16 mouse cellular contexts compared by ENCODE assay signal in genomic region chr4:10285562-10285961, GRCm38 (mm10).
DNase-seq lines count a peak whose midpoint lies in the region; ATAC-seq and TF ChIP-seq lines count a peak whose summit lies in the region.
"Had no signal": no experiment of that assay in that cellular context is flagged by ENCODE, and none has a peak within 500 bp of the region (broad histone marks: within the 10 kb centered on the region; RNA-seq: fewer than 3 reads in every experiment).

No protein-coding gene starts in this region.

- peak; percentile 52; the same call in 1 of the 2 replicates for ATAC-seq in kidney, embryonic 14.5 days (ENCODE audit: low FRiP score, low TSS enrichment)
- 0 out of 2 replicates have a peak, but pooled peaks have one; percentile 38 for ATAC-seq in midbrain, postnatal 0 days (ENCODE audit: low FRiP score)
- ATAC-seq in midbrain, embryonic 11.5 days (ENCODE audit: low FRiP score): no peak
- ATAC-seq in limb, embryonic 14.5 days (ENCODE audit: low FRiP score, low read depth): peak; percentile 30; the same call in 1 of the 2 replicates
- ATAC-seq: CD4-positive, CD25-positive, alpha-beta regulatory T cell, adult 4 months; intestine, embryonic 16.5 days; midbrain, embryonic 15.5 days had no signal

- H3K4me3 ChIP-seq in kidney, embryonic 14.5 days (ENCODE audit: low read length): no peak overlapping the region
- no peak overlapping the region for H3K4me3 ChIP-seq in midbrain, postnatal 0 days (ENCODE audit: low read depth, low read length)
- H3K4me3 ChIP-seq in midbrain, embryonic 11.5 days (ENCODE audit: low read depth, low read length): no peak overlapping the region
- H3K4me3 ChIP-seq in limb, embryonic 14.5 days (replicated peaks; ENCODE audit: low read length): no peak overlapping the region
- H3K4me3 ChIP-seq in thymus, adult 2 months (ENCODE audit: control insufficient read depth, insufficient read depth, low read length): no peak overlapping the region
- H3K4me3 ChIP-seq: embryonic facial prominence, embryonic 15.5 days; forebrain, embryonic 12.5 days; hindbrain, embryonic 12.5 days; midbrain, embryonic 15.5 days had no signal

- no peak for TF ChIP-seq POLR2A in limb, embryonic 14.5 days (IDR thresholded peaks at IDR 0.05; ENCODE audit: borderline replicate concordance, extremely low read depth, insufficient read depth, insufficient read length)
- no peak for TF ChIP-seq POLR2A in thymus, adult 2 months (IDR thresholded peaks at IDR 0.05; ENCODE audit: control insufficient read depth, extremely low read depth, insufficient read depth, low read length, poor library complexity)

- no peak overlapping the region for H3K9ac ChIP-seq in kidney, embryonic 14.5 days (ENCODE audit: low read depth, low read length)
- H3K9ac ChIP-seq in midbrain, postnatal 0 days (replicated peaks; ENCODE audit: low read length, poor library complexity, severe bottlenecking): no peak overlapping the region
- H3K9ac ChIP-seq in midbrain, embryonic 11.5 days (ENCODE audit: low read length): no peak overlapping the region
- no peak overlapping the region for H3K9ac ChIP-seq in limb, embryonic 14.5 days (ENCODE audit: low read depth, low read length, severe bottlenecking)
- H3K9ac ChIP-seq: embryonic facial prominence, embryonic 15.5 days; forebrain, embryonic 12.5 days; hindbrain, embryonic 12.5 days; midbrain, embryonic 15.5 days had no signal

- no peaks in the 10 kb centered on the region for H3K9me3 ChIP-seq in kidney, embryonic 14.5 days (ENCODE audit: control insufficient read depth, low read length)
- H3K9me3 ChIP-seq in midbrain, postnatal 0 days (ENCODE audit: low read length): no peaks in the 10 kb centered on the region
- no peaks in the 10 kb centered on the region for H3K9me3 ChIP-seq in midbrain, embryonic 11.5 days (ENCODE audit: control insufficient read depth, low read length)
- H3K9me3 ChIP-seq in limb, embryonic 14.5 days (ENCODE audit: control insufficient read depth, low read length): no peaks in the 10 kb centered on the region
- H3K9me3 ChIP-seq: embryonic facial prominence, embryonic 15.5 days; forebrain, embryonic 12.5 days; hindbrain, embryonic 12.5 days; midbrain, embryonic 15.5 days had no signal

- TF ChIP-seq CTCF in midbrain, postnatal 0 days (IDR thresholded peaks at IDR 0.05): no peak
- TF ChIP-seq CTCF in thymus, adult 2 months (IDR thresholded peaks at IDR 0.05; ENCODE audit: borderline replicate concordance, control insufficient read depth, extremely low read depth, insufficient read depth, low read length, poor library complexity): no peak

- H3K27me3 ChIP-seq in kidney, embryonic 14.5 days (ENCODE audit: control insufficient read depth, insufficient read depth, low read length): no peaks in the 10 kb centered on the region
- H3K27me3 ChIP-seq in midbrain, postnatal 0 days (ENCODE audit: insufficient read depth, low read length): no peaks in the 10 kb centered on the region
- H3K27me3 ChIP-seq in midbrain, embryonic 11.5 days (ENCODE audit: control insufficient read depth, insufficient read depth, low read length): no peaks in the 10 kb centered on the region
- no peaks in the 10 kb centered on the region for H3K27me3 ChIP-seq in limb, embryonic 14.5 days (ENCODE audit: control insufficient read depth, insufficient read depth, low read length)
- no peaks in the 10 kb centered on the region for H3K27me3 ChIP-seq in thymus, adult 2 months (ENCODE audit: control insufficient read depth, insufficient read depth, low read length)
- H3K27me3 ChIP-seq: embryonic facial prominence, embryonic 15.5 days; forebrain, embryonic 12.5 days; hindbrain, embryonic 12.5 days; midbrain, embryonic 15.5 days had no signal

- H3K4me1 ChIP-seq in kidney, embryonic 14.5 days (ENCODE audit: control insufficient read depth, insufficient read depth, low read length): no peaks in the 10 kb centered on the region
- H3K4me1 ChIP-seq in midbrain, postnatal 0 days (ENCODE audit: insufficient read depth, low read length): no peaks in the 10 kb centered on the region
- H3K4me1 ChIP-seq in midbrain, embryonic 11.5 days (ENCODE audit: control insufficient read depth, insufficient read depth, low read length): no peaks in the 10 kb centered on the region
- H3K4me1 ChIP-seq in limb, embryonic 14.5 days (ENCODE audit: control insufficient read depth, insufficient read depth, low read length): peaks cover 5% of the 10 kb centered on the region; the same call in 1 of the 2 replicates
- H3K4me1 ChIP-seq in thymus, adult 2 months (replicated peaks; ENCODE audit: control insufficient read depth, insufficient read depth, low read length): no peaks in the 10 kb centered on the region
- H3K4me1 ChIP-seq: embryonic facial prominence, embryonic 15.5 days; forebrain, embryonic 12.5 days; hindbrain, embryonic 12.5 days; midbrain, embryonic 15.5 days had no signal

- no peak overlapping the region for H3K27ac ChIP-seq in kidney, embryonic 14.5 days (ENCODE audit: low read depth, low read length)
- no peak overlapping the region for H3K27ac ChIP-seq in midbrain, postnatal 0 days (ENCODE audit: low read depth, low read length)
- no peak overlapping the region for H3K27ac ChIP-seq in midbrain, embryonic 11.5 days (ENCODE audit: low read depth, low read length)
- H3K27ac ChIP-seq in limb, embryonic 14.5 days (replicated peaks; ENCODE audit: low read depth, low read length): no peak overlapping the region
- H3K27ac ChIP-seq in thymus, adult 2 months (ENCODE audit: control insufficient read depth, insufficient read depth, low read length): no peak overlapping the region
- H3K27ac ChIP-seq: embryonic facial prominence, embryonic 15.5 days; forebrain, embryonic 12.5 days; hindbrain, embryonic 12.5 days; midbrain, embryonic 15.5 days had no signal

- 58% methylated on average over 2 of the region's 2 CpGs for WGBS in kidney, embryonic 14.5 days
- WGBS in midbrain, postnatal 0 days: 79% methylated on average over 2 of the region's 2 CpGs
- 76% methylated on average over 2 of the region's 2 CpGs for WGBS in midbrain, embryonic 11.5 days
- WGBS in limb, embryonic 14.5 days: 30% methylated on average over 2 of the region's 2 CpGs
- WGBS in thymus, adult 2 months: 87% methylated on average over 2 of the region's 2 CpGs

- H3K4me2 ChIP-seq in kidney, embryonic 14.5 days (replicated peaks; ENCODE audit: low read depth, low read length): no peak overlapping the region
- H3K4me2 ChIP-seq in midbrain, postnatal 0 days (ENCODE audit: low read depth, low read length, poor library complexity, severe bottlenecking): no peak overlapping the region
- H3K4me2 ChIP-seq in midbrain, embryonic 11.5 days: no peak overlapping the region
- no peak overlapping the region for H3K4me2 ChIP-seq in limb, embryonic 14.5 days (replicated peaks; ENCODE audit: low read depth, low read length, severe bottlenecking)
- H3K4me2 ChIP-seq: embryonic facial prominence, embryonic 15.5 days; forebrain, embryonic 12.5 days; hindbrain, embryonic 12.5 days; midbrain, embryonic 15.5 days had no signal

- DNase-seq in kidney, postnatal 36 days: no peak
- DNase-seq in midbrain, postnatal 0 days (ENCODE audit: low spot score): no peak
- DNase-seq in midbrain, embryonic 11.5 days (ENCODE audit: low spot score, missing footprints): no peak
- peak; percentile 21 for DNase-seq in limb, embryonic 14.5 days (ENCODE audit: low spot score)
- DNase-seq in thymus, adult 2 months: no peak
- DNase-seq in cerebellum, postnatal 14 days: no peak
- DNase-seq: adrenal gland, postnatal 10 days; cerebellum, adult 8-10 months; right cerebral cortex, postnatal 14 days had no signal

- H3K36me3 ChIP-seq in kidney, embryonic 14.5 days (ENCODE audit: control insufficient read depth, insufficient read depth, low read length): no peaks in the 10 kb centered on the region
- no peaks in the 10 kb centered on the region for H3K36me3 ChIP-seq in midbrain, postnatal 0 days (ENCODE audit: insufficient read depth, low read length)
- no peaks in the 10 kb centered on the region for H3K36me3 ChIP-seq in midbrain, embryonic 11.5 days (ENCODE audit: control insufficient read depth, insufficient read depth, low read length)
- no peaks in the 10 kb centered on the region for H3K36me3 ChIP-seq in limb, embryonic 14.5 days (ENCODE audit: control insufficient read depth, insufficient read depth, low read length)
- H3K36me3 ChIP-seq in thymus, adult 2 months (ENCODE audit: control insufficient read depth, insufficient read depth, low read length): no peaks in the 10 kb centered on the region
- H3K36me3 ChIP-seq: embryonic facial prominence, embryonic 15.5 days; forebrain, embryonic 12.5 days; hindbrain, embryonic 12.5 days; midbrain, embryonic 15.5 days had no signal
